Mouse (Mus musculus): ENCODE data around the gene Tbx5.

The Tbx5 gene

GRCm38 (mm10) chr5:119922229-119922628, 89.8 kb downstream of the Tbx5 start:
- no peak for DNase-seq (ENCODE audit: extremely low read depth, insufficient read length, low spot score)
